Mouse (Mus musculus) liver, embryonic 13.5 days (tissue): ENCODE measurements around the gene Nes. TPM values are rescaled to one million over a fixed set of nuclear protein-coding genes. Genes with fewer than 3 reads are reported as not detected.

Source experiments
- ATAC-seq: fragments of 200-750 bp; cut with Nextera tagmentation; 2 replicates; pipeline ENCODE4 v1.8.0; 2017; ENCODE audit warnings: low read depth, mild to moderate bottlenecking, moderate number of reproducible peaks, moderate library complexity
- DNase-seq: peaks from one replicate; pipeline ENCODE4 v3.0.0; 2022
- H3K27ac ChIP-seq: fragments of 300-500 bp; sonication (generic); 2 replicates; pipeline ENCODE4 v1.5.1; 2015; ENCODE audit warnings: moderate library complexity, mild to moderate bottlenecking, inconsistent platforms
- H3K27me3 ChIP-seq: fragments of 300-500 bp; sonication (generic); 2 replicates; pipeline ENCODE4 v1.6.1; 2015; ENCODE audit warnings: mild to moderate bottlenecking, inconsistent platforms
- H3K36me3 ChIP-seq: fragments of 300-500 bp; sonication (generic); 2 replicates; pipeline ENCODE4 v1.6.1; 2015; ENCODE audit warnings: mild to moderate bottlenecking, inconsistent platforms
- H3K4me1 ChIP-seq: fragments of 300-500 bp; sonication (generic); replicated peaks from 2 replicates; pipeline ENCODE4 v1.6.1; 2015; ENCODE audit warnings: inconsistent platforms
- H3K4me2 ChIP-seq: fragments of 300-500 bp; sonication (generic); 2 replicates; pipeline ENCODE4 v1.6.1; 2015; ENCODE audit warnings: inconsistent platforms, mild to moderate bottlenecking, moderate library complexity
- H3K4me3 ChIP-seq: fragments of 300-500 bp; sonication (generic); replicated peaks from 2 replicates; pipeline ENCODE4 v1.5.1; 2015; ENCODE audit warnings: mild to moderate bottlenecking, inconsistent platforms
- H3K9ac ChIP-seq: fragments of 300-500 bp; sonication (generic); 2 replicates; pipeline ENCODE4 v1.6.1; 2015; ENCODE audit warnings: mild to moderate bottlenecking, inconsistent platforms
- H3K9me3 ChIP-seq: fragments of 300-500 bp; sonication (generic); replicated peaks from 2 replicates; pipeline ENCODE4 v1.6.1; 2016; ENCODE audit warnings: inconsistent platforms
- WGBS: fragments of 180-500 bp; shearing (Covaris S2); methylation state at CpG from one replicate; pipeline ENCODE4 v1.1.7; 2015; ENCODE audit not compliant: insufficient replicate concordance; 5-methylcytosine and 5-hydroxymethylcytosine counted together
- polyA plus RNA-seq: library from polyadenylated mRNA; unstranded; fragments of >200 nt; fragmentation: Nextera tagmentation; extraction: Ambion mirVana; gene quantifications from 2 replicates; pipeline ENCODE4 v1.2.1, GENCODE M21; 2015

The Nes gene
- polyA plus RNA-seq, 1 experiment from 2014 or later, result 2.8 TPM

- no peak for DNase-seq
- no peak overlapping the region for H3K4me3 ChIP-seq
Measured at GRCm38 (mm10) chr3:87973593-87974380, 2.9 kb downstream of the Nes start.

GRCm38 (mm10) chr3:87974381-87974987 is 3.6 kb downstream of the Nes start:
- ATAC-seq (no peak), DNase-seq (no peak)
- 58% methylated on average over 12 of the region's 12 CpGs for WGBS
- no peak overlapping the region for H3K27ac ChIP-seq
- H3K36me3 ChIP-seq, result no peaks in the 10 kb centered on the region
- H3K9me3 ChIP-seq, result no peaks in the 10 kb centered on the region
- H3K9ac ChIP-seq, result no peak overlapping the region
- H3K4me2 ChIP-seq, result no peak overlapping the region
- no peak overlapping the region for H3K4me3 ChIP-seq
- peaks cover 85% of the 10 kb centered on the region for H3K27me3 ChIP-seq
- peaks cover 26% of the 10 kb centered on the region for H3K4me1 ChIP-seq

More at GRCm38 (mm10) chr3:87973593-87974380, 2.9 kb downstream of the Nes start:
- Histone ChIP-seq H3K4me1 (peaks cover 26% of the 10 kb centered on the region), H3K4me2 (0 out of 2 replicates have a peak overlapping the region, but pooled peaks have one; percentile 61), H3K9me3 (no peaks in the 10 kb centered on the region), H3K36me3 (no peaks in the 10 kb centered on the region), H3K27me3 (peaks cover 85% of the 10 kb centered on the region), H3K27ac (no peak overlapping the region), H3K9ac (no peak overlapping the region)
- 53% methylated on average over 14 of the region's 14 CpGs for WGBS
- no peak for ATAC-seq

- Histone ChIP-seq H3K9me3 (no peaks in the 10 kb centered on the region), H3K27ac (no peak overlapping the region), H3K27me3 (peaks cover 49% of the 10 kb centered on the region), H3K4me3 (no peak overlapping the region), H3K4me1 (peaks cover 36% of the 10 kb centered on the region), H3K9ac (no peak overlapping the region), H3K4me2 (no peak overlapping the region), H3K36me3 (no peaks in the 10 kb centered on the region)
- ATAC-seq (no peak), DNase-seq (no peak)
- WGBS, result 61% methylated on average over 5 of the region's 5 CpGs
Measured at GRCm38 (mm10) chr3:87979493-87979892, 8.6 kb downstream of the Nes start.

- H3K36me3 ChIP-seq, result no peaks in the 10 kb centered on the region
- no peak overlapping the region for H3K4me2 ChIP-seq
- DNase-seq, result no peak
- no peak overlapping the region for H3K4me3 ChIP-seq
- H3K27ac ChIP-seq, result no peak overlapping the region
- no peak for ATAC-seq
- peaks cover 36% of the 10 kb centered on the region for H3K4me1 ChIP-seq
- H3K9me3 ChIP-seq, result no peaks in the 10 kb centered on the region
- peaks cover 46% of the 10 kb centered on the region for H3K27me3 ChIP-seq
- WGBS, result 53% methylated on average over 3 of the region's 3 CpGs
- no peak overlapping the region for H3K9ac ChIP-seq
Measured at GRCm38 (mm10) chr3:87980085-87980484, 9.2 kb downstream of the Nes start.

- H3K9me3 ChIP-seq, result no peaks in the 10 kb centered on the region
- WGBS, result 60% methylated on average over 5 of the region's 5 CpGs
- DNase-seq, result no peak
- ATAC-seq, result no peak
- no peak overlapping the region for H3K27ac ChIP-seq
- H3K27me3 ChIP-seq, result peaks cover 46% of the 10 kb centered on the region
- no peak overlapping the region for H3K4me3 ChIP-seq
- H3K36me3 ChIP-seq, result no peaks in the 10 kb centered on the region
- no peak overlapping the region for H3K4me2 ChIP-seq
- peaks cover 36% of the 10 kb centered on the region for H3K4me1 ChIP-seq
- no peak overlapping the region for H3K9ac ChIP-seq
Measured at GRCm38 (mm10) chr3:87980728-87981127, 9.8 kb downstream of the Nes start.

- Histone ChIP-seq H3K27ac (no peak overlapping the region), H3K27me3 (peaks cover 48% of the 10 kb centered on the region), H3K4me2 (no peak overlapping the region), H3K36me3 (no peaks in the 10 kb centered on the region), H3K4me3 (no peak overlapping the region), H3K4me1 (peaks cover 39% of the 10 kb centered on the region), H3K9me3 (no peaks in the 10 kb centered on the region), H3K9ac (no peak overlapping the region)
- WGBS, result 57% methylated on average over 6 of the region's 6 CpGs
- ATAC-seq (no peak), DNase-seq (no peak)
Measured at GRCm38 (mm10) chr3:87981214-87981760, 10.4 kb downstream of the Nes start.

GRCm38 (mm10) chr3:87981894-87982835 is 11.3 kb downstream of the Nes start:
- ATAC-seq, result peak; percentile 30
- Histone ChIP-seq H3K27ac (peak overlapping the region; percentile 74), H3K4me3 (no peak overlapping the region), H3K36me3 (no peaks in the 10 kb centered on the region), H3K27me3 (peaks cover 48% of the 10 kb centered on the region), H3K9me3 (no peaks in the 10 kb centered on the region), H3K4me2 (peak overlapping the region; percentile 25; the same call in 1 of the 2 replicates), H3K9ac (no peak overlapping the region), H3K4me1 (peaks cover 48% of the 10 kb centered on the region)
- no peak for DNase-seq
- 32% methylated on average over 12 of the region's 12 CpGs for WGBS

- Histone ChIP-seq H3K4me2 (peak overlapping the region; percentile 38), H3K4me1 (peaks cover 57% of the 10 kb centered on the region), H3K9me3 (no peaks in the 10 kb centered on the region), H3K27ac (peak overlapping the region; percentile 74), H3K27me3 (peaks cover 49% of the 10 kb centered on the region), H3K4me3 (peak overlapping the region; percentile 14; the same call in 1 of the 2 replicates), H3K36me3 (no peaks in the 10 kb centered on the region), H3K9ac (0 out of 2 replicates have a peak overlapping the region, but pooled peaks have one; percentile 13)
- ATAC-seq, result peak; percentile 49
- DNase-seq, result no peak
- WGBS, result 16% methylated on average over 13 of the region's 13 CpGs
Measured at GRCm38 (mm10) chr3:87982836-87983601, 12.1 kb downstream of the Nes start.

- Histone ChIP-seq H3K4me3 (no peak overlapping the region), H3K4me1 (peaks cover 63% of the 10 kb centered on the region), H3K4me2 (peak overlapping the region; percentile 38), H3K9ac (no peak overlapping the region), H3K27ac (peak overlapping the region; percentile 74; the same call in 1 of the 2 replicates), H3K27me3 (peaks cover 49% of the 10 kb centered on the region), H3K36me3 (no peaks in the 10 kb centered on the region), H3K9me3 (no peaks in the 10 kb centered on the region)
- DNase-seq (no peak), ATAC-seq (no peak)
- WGBS, result 58% methylated on average over 6 of the region's 6 CpGs
Measured at GRCm38 (mm10) chr3:87983627-87984026, 12.7 kb downstream of the Nes start.

GRCm38 (mm10) chr3:87984094-87984493 is 13.2 kb downstream of the Nes start:
- no peaks in the 10 kb centered on the region for H3K36me3 ChIP-seq
- H3K4me3 ChIP-seq, result no peak overlapping the region
- H3K27me3 ChIP-seq, result peaks cover 49% of the 10 kb centered on the region
- H3K9ac ChIP-seq, result no peak overlapping the region
- 47% methylated on average over 3 of the region's 3 CpGs for WGBS
- no peaks in the 10 kb centered on the region for H3K9me3 ChIP-seq
- DNase-seq (no peak), ATAC-seq (no peak)
- H3K4me2 ChIP-seq, result no peak overlapping the region
- H3K27ac ChIP-seq, result no peak overlapping the region
- H3K4me1 ChIP-seq, result peaks cover 65% of the 10 kb centered on the region
